Mouse (Mus musculus): ENCODE data around the gene Yjefn3. TPM values are rescaled to one million over a fixed set of nuclear protein-coding genes. Genes with fewer than 3 reads are reported as not detected.

The Yjefn3 gene
- polyA plus RNA-seq, 1 experiment from 2014 or later: 10.0 TPM

GRCm38 (mm10) chr8:69867696-69868326 lies 34.7 kb downstream of the Yjefn3 start:
- Histone ChIP-seq H3K4me2 (ENCODE audit: low read length) (no peak overlapping the region), H3K27ac (ENCODE audit: low read depth, low read length) (no peak overlapping the region), H3K9me3 (replicated peaks; ENCODE audit: control insufficient read depth, low read length) (no peaks in the 10 kb centered on the region), H3K36me3 (ENCODE audit: control insufficient read depth, insufficient read depth, low read length) (peaks cover 25% of the 10 kb centered on the region), H3K4me3 (ENCODE audit: low read depth, low read length) (no peak overlapping the region), H3K9ac (ENCODE audit: low read length) (no peak overlapping the region), H3K27me3 (replicated peaks; ENCODE audit: control insufficient read depth, insufficient read depth, low read length) (no peaks in the 10 kb centered on the region), H3K4me1 (ENCODE audit: control insufficient read depth, insufficient read depth, low read length) (no peaks in the 10 kb centered on the region)
- DNase-seq (ENCODE audit: low spot score): no peak
- no peak for ATAC-seq
- WGBS: 83% methylated on average over 5 of the region's 5 CpGs

- ATAC-seq (no peak), DNase-seq (ENCODE audit: low spot score) (no peak)
- Histone ChIP-seq H3K27me3 (replicated peaks; ENCODE audit: control insufficient read depth, insufficient read depth, low read length) (no peaks in the 10 kb centered on the region), H3K4me1 (ENCODE audit: control insufficient read depth, insufficient read depth, low read length) (no peaks in the 10 kb centered on the region), H3K36me3 (ENCODE audit: control insufficient read depth, insufficient read depth, low read length) (peaks cover 23% of the 10 kb centered on the region), H3K4me2 (ENCODE audit: low read length) (no peak overlapping the region), H3K4me3 (ENCODE audit: low read depth, low read length) (no peak overlapping the region), H3K9me3 (replicated peaks; ENCODE audit: control insufficient read depth, low read length) (no peaks in the 10 kb centered on the region), H3K27ac (ENCODE audit: low read depth, low read length) (no peak overlapping the region), H3K9ac (ENCODE audit: low read length) (no peak overlapping the region)
- 85% methylated on average over 5 of the region's 5 CpGs for WGBS
Observed at GRCm38 (mm10) chr8:69864180-69864579, 38.3 kb downstream of the Yjefn3 start.

- H3K36me3 ChIP-seq (ENCODE audit: control insufficient read depth, insufficient read depth, low read length): peaks cover 25% of the 10 kb centered on the region
- no peak overlapping the region for H3K4me3 ChIP-seq (ENCODE audit: low read depth, low read length)
- ATAC-seq: no peak
- no peaks in the 10 kb centered on the region for H3K9me3 ChIP-seq (replicated peaks; ENCODE audit: control insufficient read depth, low read length)
- H3K4me2 ChIP-seq (ENCODE audit: low read length): no peak overlapping the region
- no peaks in the 10 kb centered on the region for H3K27me3 ChIP-seq (replicated peaks; ENCODE audit: control insufficient read depth, insufficient read depth, low read length)
- WGBS: 87% methylated on average over 5 of the region's 5 CpGs
- H3K9ac ChIP-seq (ENCODE audit: low read length): no peak overlapping the region
- no peaks in the 10 kb centered on the region for H3K4me1 ChIP-seq (ENCODE audit: control insufficient read depth, insufficient read depth, low read length)
- DNase-seq (ENCODE audit: low spot score): no peak
- no peak overlapping the region for H3K27ac ChIP-seq (ENCODE audit: low read depth, low read length)
Observed at GRCm38 (mm10) chr8:69863387-69864020, 39.0 kb downstream of the Yjefn3 start.

- Histone ChIP-seq H3K4me2 (ENCODE audit: low read length) (no peak overlapping the region), H3K27ac (ENCODE audit: low read depth, low read length) (no peak overlapping the region), H3K36me3 (ENCODE audit: control insufficient read depth, insufficient read depth, low read length) (peaks cover 25% of the 10 kb centered on the region), H3K27me3 (replicated peaks; ENCODE audit: control insufficient read depth, insufficient read depth, low read length) (no peaks in the 10 kb centered on the region), H3K9me3 (replicated peaks; ENCODE audit: control insufficient read depth, low read length) (no peaks in the 10 kb centered on the region), H3K4me1 (ENCODE audit: control insufficient read depth, insufficient read depth, low read length) (no peaks in the 10 kb centered on the region), H3K9ac (ENCODE audit: low read length) (no peak overlapping the region), H3K4me3 (ENCODE audit: low read depth, low read length) (no peak overlapping the region)
- no peak for ATAC-seq
- no peak for DNase-seq (ENCODE audit: low spot score)
- WGBS: 75% methylated on average over 2 of the region's 2 CpGs
Observed at GRCm38 (mm10) chr8:69861251-69861650, 41.3 kb downstream of the Yjefn3 start.

- Histone ChIP-seq H3K27me3 (replicated peaks; ENCODE audit: control insufficient read depth, insufficient read depth, low read length) (no peaks in the 10 kb centered on the region), H3K9ac (ENCODE audit: low read length) (no peak overlapping the region), H3K9me3 (replicated peaks; ENCODE audit: control insufficient read depth, low read length) (no peaks in the 10 kb centered on the region), H3K4me3 (ENCODE audit: low read depth, low read length) (no peak overlapping the region), H3K4me1 (ENCODE audit: control insufficient read depth, insufficient read depth, low read length) (no peaks in the 10 kb centered on the region), H3K36me3 (ENCODE audit: control insufficient read depth, insufficient read depth, low read length) (peaks cover 25% of the 10 kb centered on the region), H3K4me2 (ENCODE audit: low read length) (no peak overlapping the region), H3K27ac (ENCODE audit: low read depth, low read length) (no peak overlapping the region)
- WGBS: 58% methylated on average over 4 of the region's 4 CpGs
- DNase-seq (ENCODE audit: low spot score) (no peak), ATAC-seq (no peak)
Observed at GRCm38 (mm10) chr8:69860807-69861206, 41.7 kb downstream of the Yjefn3 start.

GRCm38 (mm10) chr8:69853869-69854268 lies 48.6 kb downstream of the Yjefn3 start:
- Histone ChIP-seq H3K27me3 (replicated peaks; ENCODE audit: control insufficient read depth, insufficient read depth, low read length) (no peaks in the 10 kb centered on the region), H3K27ac (ENCODE audit: low read depth, low read length) (no peak overlapping the region), H3K9me3 (replicated peaks; ENCODE audit: control insufficient read depth, low read length) (no peaks in the 10 kb centered on the region), H3K9ac (ENCODE audit: low read length) (no peak overlapping the region), H3K4me3 (ENCODE audit: low read depth, low read length) (no peak overlapping the region), H3K4me1 (ENCODE audit: control insufficient read depth, insufficient read depth, low read length) (no peaks in the 10 kb centered on the region), H3K4me2 (ENCODE audit: low read length) (no peak overlapping the region), H3K36me3 (ENCODE audit: control insufficient read depth, insufficient read depth, low read length) (0 out of 2 replicates have a peak, but pooled peaks cover 4% of the 10 kb centered on the region)
- DNase-seq (ENCODE audit: low spot score) (no peak), ATAC-seq (no peak)
- WGBS: 95% methylated on average over 10 of the region's 10 CpGs

GRCm38 (mm10) chr8:69850926-69851506 lies 51.5 kb downstream of the Yjefn3 start:
- 86% methylated on average over 7 of the region's 7 CpGs for WGBS

GRCm38 (mm10) chr8:69849899-69850298 lies 52.6 kb downstream of the Yjefn3 start:
- no peak for ATAC-seq
- DNase-seq (ENCODE audit: low spot score): no peak
- WGBS: 57% methylated on average over 3 of the region's 3 CpGs

More at GRCm38 (mm10) chr8:69850926-69851506, 51.5 kb downstream of the Yjefn3 start:
- no peak for ATAC-seq
- Histone ChIP-seq H3K4me3 (ENCODE audit: low read depth, low read length) (no peak overlapping the region), H3K27me3 (replicated peaks; ENCODE audit: control insufficient read depth, insufficient read depth, low read length) (no peaks in the 10 kb centered on the region), H3K4me1 (ENCODE audit: control insufficient read depth, insufficient read depth, low read length) (no peaks in the 10 kb centered on the region), H3K36me3 (ENCODE audit: control insufficient read depth, insufficient read depth, low read length) (0 out of 2 replicates have a peak, but pooled peaks cover 4% of the 10 kb centered on the region), H3K9me3 (replicated peaks; ENCODE audit: control insufficient read depth, low read length) (no peaks in the 10 kb centered on the region), H3K27ac (ENCODE audit: low read depth, low read length) (no peak overlapping the region), H3K9ac (ENCODE audit: low read length) (no peak overlapping the region), H3K4me2 (ENCODE audit: low read length) (no peak overlapping the region)
- no peak for DNase-seq (ENCODE audit: low spot score)

GRCm38 (mm10) chr8:69848951-69849350 lies 53.6 kb downstream of the Yjefn3 start:
- H3K4me1 ChIP-seq (ENCODE audit: control insufficient read depth, insufficient read depth, low read length): no peaks in the 10 kb centered on the region
- H3K4me2 ChIP-seq (ENCODE audit: low read length): no peak overlapping the region
- H3K4me3 ChIP-seq (ENCODE audit: low read depth, low read length): no peak overlapping the region
- H3K9ac ChIP-seq (ENCODE audit: low read length): no peak overlapping the region
- ATAC-seq: no peak
- H3K9me3 ChIP-seq (replicated peaks; ENCODE audit: control insufficient read depth, low read length): no peaks in the 10 kb centered on the region
- H3K36me3 ChIP-seq (ENCODE audit: control insufficient read depth, insufficient read depth, low read length): 0 out of 2 replicates have a peak, but pooled peaks cover 4% of the 10 kb centered on the region
- DNase-seq (ENCODE audit: low spot score): no peak
- H3K27ac ChIP-seq (ENCODE audit: low read depth, low read length): no peak overlapping the region
- WGBS: 91% methylated on average over 8 of the region's 8 CpGs
- no peaks in the 10 kb centered on the region for H3K27me3 ChIP-seq (replicated peaks; ENCODE audit: control insufficient read depth, insufficient read depth, low read length)

More at GRCm38 (mm10) chr8:69849899-69850298, 52.6 kb downstream of the Yjefn3 start:
- H3K27me3 ChIP-seq (replicated peaks; ENCODE audit: control insufficient read depth, insufficient read depth, low read length): no peaks in the 10 kb centered on the region
- H3K9me3 ChIP-seq (replicated peaks; ENCODE audit: control insufficient read depth, low read length): no peaks in the 10 kb centered on the region
- no peak overlapping the region for H3K4me3 ChIP-seq (ENCODE audit: low read depth, low read length)
- H3K9ac ChIP-seq (ENCODE audit: low read length): no peak overlapping the region
- H3K27ac ChIP-seq (ENCODE audit: low read depth, low read length): no peak overlapping the region
- no peak overlapping the region for H3K4me2 ChIP-seq (ENCODE audit: low read length)
- no peaks in the 10 kb centered on the region for H3K4me1 ChIP-seq (ENCODE audit: control insufficient read depth, insufficient read depth, low read length)
- H3K36me3 ChIP-seq (ENCODE audit: control insufficient read depth, insufficient read depth, low read length): 0 out of 2 replicates have a peak, but pooled peaks cover 4% of the 10 kb centered on the region

All from forebrain, embryonic 14.5 days (tissue).